Mouse (Mus musculus) mesoderm, embryonic 11.5 days (tissue): Measurements from ENCODE around the gene Dpp9.
A peak's percentile ranks its signal among the peaks of the same experiment; 100 is the strongest.
"Not testable (repeated sequence)": the region's sequence is repeated elsewhere in the genome, so short reads cannot be mapped to it uniquely, and the experiment has no call there.

Source experiments
- DNase-seq: peaks from one replicate; pipeline ENCODE4 v3.0.0-alpha.2; 2012; ENCODE audit warnings: low read depth, low spot score

Gene Dpp9

DNA sequence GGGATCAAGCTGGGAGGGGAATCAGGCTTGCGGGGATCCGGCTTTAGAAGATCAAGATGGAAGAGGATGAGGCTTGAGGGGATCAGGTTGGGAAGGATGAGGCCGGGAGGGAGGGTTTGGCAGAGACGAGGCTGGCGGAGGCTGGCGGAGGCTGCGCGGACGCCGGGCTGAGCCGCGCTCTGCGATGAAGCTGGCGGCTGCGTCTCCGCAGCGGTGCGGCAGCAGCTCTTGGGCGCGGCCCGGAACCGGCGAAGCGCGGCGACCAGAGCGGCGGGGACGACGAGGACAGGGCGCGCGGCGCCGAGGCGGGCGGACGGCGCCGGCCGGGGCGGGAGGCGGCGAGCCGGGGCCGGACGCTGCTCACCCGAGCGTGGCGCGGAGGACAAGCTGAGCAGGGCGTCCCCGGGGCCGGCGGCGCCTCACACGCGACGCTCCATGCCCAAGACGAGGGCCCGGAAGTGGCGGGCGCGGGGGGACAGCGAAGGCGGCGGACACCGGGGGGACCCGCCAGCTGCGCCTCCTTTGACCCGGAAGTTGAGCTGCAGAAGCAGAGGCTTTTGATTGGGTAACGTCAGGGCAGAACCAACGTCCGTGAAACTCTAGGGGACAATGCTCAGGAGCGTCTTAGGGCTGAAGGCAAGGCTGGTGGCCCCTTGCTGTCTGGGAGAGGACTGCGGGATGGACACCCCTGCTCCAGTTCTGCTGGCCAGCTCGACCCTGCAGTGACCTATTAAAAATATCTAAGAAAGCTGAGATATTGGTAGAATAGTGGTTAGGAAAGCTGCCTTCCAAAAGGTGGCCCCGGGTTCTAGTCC lies at the start of gene Dpp9:
Dpp9 (minus strand) TSS at position 529 of the 815 bp plus-strand sequence.
- peak; percentile 97 for DNase-seq

GRCm38 (mm10) chr17:56266271-56266670 lies 47.6 kb upstream of the Dpp9 start:
- DNase-seq = no peak

DNA sequence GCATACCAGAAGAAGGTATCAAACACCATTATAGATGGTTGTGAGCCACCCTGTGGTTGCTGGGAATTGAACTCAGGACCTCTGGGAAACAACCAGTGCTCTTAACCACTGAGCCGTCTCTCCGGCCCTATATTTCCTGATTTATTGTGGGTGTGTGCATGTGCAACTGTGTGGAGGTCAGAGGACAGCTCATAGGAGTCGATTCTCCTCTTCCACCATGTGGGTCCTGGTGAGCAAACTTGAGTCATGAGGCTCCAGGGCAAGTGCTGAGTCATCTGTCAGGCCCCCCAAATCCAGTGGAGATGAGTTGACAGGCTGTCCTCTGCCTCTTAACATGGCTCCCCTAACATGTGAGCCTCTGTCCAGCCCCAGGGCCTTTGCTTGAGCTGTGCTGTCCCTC lies 47.2 kb upstream of the Dpp9 start:
- no peak for DNase-seq

DNA sequence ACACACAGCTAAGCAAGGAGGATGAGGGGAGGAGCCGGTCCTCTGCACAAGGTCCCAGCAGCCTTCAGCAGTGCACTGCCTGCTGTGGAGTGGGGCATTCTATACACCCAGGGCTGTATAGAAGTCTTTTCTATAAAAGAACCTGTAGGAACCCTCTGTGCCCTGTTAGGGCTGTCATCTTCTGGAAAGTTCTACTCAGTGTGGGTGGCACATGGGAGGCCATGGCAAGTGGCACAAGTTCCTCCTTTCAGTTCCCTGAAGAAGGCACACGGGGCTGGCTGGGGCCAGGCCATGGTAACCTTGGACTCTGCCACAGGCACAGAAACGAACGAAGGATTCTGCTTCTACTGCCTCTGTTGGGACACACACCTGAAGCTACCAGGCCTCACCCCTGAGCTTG lies 46.3 kb upstream of the Dpp9 start:
- DNase-seq = no peak

DNA sequence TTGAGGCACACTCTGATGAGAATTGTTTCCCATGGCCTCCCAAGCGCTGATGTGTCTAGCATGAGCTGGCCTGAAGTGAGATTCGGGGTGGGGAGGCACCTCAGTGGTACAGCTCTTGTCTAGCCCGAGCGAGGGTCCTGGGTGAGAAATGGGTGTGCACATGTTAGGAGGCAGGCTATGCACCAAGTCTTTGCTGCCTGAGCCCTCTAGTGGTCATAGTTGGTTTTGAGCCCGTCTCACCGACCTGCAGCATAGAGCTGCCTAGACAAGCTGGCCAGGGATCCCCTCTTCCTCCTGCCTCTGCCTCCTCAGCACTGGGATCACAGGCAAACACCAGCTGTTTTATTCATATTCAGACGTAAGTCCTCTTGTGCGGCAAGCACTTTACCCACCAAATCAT lies 45.3 kb upstream of the Dpp9 start:
- DNase-seq = peak; percentile 83

DNA sequence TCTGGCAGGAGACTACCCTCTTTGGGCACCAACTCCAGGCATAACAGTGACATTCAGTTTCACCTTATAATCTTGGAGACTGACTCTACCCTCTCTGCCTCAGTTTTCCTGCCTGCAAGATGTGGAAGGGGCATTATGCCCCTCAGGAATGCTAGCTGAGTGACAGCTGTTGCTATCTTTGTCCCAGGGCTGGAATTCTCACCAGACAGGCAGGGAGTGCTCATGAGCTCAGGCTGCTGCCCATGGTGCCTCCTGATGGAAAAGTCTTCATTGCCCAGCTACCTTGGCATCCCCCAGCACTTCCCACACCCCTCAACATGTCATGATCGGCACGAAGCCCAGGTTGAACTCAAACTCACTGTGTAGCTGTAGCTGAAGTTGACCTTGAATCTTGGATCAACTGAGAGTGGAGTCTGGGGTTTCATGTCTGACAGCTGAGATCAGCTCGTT lies 44.0 kb upstream of the Dpp9 start:
- DNase-seq = no peak

DNA sequence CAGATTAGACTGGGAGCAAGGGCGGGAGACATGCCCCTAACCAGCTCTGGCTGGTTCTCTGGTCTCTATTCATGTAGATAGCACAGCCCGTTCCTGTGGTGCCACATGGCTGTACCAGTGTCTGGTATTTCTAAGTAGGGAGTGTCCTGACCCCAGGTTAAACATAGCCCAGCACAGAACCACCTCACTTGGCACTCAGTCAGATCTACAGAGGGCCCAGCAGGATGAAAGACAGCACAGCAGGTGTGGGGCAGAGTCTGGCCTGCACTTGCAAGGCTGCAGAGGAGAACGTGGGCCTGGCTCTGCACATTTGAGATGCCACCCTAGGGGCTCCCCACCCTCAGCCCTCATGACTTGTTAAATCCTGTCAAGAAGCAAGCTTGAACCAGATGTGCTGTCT lies 42.5 kb upstream of the Dpp9 start:
- no peak for DNase-seq

- DNase-seq = no peak
These were observed 40.8 kb upstream of the Dpp9 start for GRCm38 (mm10) chr17:56259301-56260037.

DNA sequence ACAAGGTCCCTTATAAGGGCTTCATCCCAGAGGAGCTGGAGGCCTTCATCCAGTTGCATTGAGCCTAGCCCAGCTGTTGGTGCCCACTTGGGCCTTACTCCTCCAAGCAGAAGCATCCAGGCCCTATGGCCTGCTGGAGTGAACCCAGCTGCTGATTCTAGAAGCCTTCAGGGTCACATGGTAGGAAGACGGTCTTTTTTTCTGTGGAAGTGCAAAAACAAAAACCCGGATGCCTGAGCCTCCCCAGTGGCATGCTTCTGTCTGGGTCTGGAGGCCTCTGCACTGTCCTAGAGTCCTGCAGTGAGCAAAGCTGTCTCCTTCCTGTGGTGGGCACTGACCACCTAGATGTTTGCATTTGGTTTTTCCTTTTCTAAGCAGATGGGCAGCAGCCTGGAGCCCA lies 40.1 kb upstream of the Dpp9 start:
- DNase-seq = not testable (repeated sequence)

DNA sequence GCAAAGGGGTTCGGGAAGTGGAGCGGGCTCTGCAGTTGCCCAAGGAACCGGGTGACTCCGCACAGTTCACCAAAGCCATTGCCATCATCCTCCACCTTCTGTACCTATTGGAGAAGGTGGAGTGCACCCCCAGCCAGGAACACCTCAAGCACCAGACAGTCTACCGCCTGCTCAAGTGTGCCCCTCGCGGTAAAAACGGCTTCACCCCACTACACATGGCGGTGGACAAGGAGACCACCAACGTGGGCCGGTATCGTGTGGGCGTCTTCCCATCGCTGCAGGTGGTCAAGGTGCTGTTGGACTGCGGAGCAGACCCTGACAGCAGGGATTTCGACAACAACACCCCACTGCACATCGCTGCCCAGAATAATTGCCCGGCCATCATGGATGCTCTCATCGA lies 39.6 kb upstream of the Dpp9 start:
- not testable (repeated sequence) for DNase-seq

DNA sequence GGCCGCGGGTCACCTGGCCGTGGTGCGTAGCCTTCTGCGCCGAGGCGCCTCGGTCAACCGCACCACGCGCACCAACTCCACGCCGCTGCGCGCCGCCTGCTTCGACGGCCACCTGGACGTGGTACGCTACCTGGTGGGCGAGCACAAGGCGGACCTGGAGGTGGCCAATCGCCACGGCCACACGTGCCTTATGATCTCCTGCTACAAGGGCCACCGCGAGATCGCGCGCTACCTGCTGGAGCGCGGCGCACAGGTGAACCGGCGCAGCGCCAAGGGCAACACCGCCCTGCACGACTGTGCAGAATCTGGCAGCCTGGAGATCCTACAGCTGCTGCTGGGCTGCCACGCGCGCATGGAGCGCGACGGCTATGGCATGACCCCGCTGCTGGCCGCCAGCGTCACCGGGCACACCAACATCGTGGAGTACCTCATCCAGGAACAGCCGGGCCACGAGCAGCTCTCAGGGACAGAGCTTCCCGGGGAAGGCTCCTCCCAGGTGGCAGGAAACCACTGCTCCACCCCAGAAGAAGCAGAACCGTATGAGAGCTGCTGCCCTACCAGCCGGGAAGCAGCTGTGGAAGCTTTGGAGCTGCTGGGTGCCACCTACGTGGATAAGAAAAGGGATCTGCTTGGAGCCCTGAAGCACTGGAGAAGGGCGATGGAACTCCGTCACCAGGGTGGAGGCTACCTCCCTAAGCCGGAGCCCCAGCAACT lies 38.6 kb upstream of the Dpp9 start:
- DNase-seq = no peak

DNA sequence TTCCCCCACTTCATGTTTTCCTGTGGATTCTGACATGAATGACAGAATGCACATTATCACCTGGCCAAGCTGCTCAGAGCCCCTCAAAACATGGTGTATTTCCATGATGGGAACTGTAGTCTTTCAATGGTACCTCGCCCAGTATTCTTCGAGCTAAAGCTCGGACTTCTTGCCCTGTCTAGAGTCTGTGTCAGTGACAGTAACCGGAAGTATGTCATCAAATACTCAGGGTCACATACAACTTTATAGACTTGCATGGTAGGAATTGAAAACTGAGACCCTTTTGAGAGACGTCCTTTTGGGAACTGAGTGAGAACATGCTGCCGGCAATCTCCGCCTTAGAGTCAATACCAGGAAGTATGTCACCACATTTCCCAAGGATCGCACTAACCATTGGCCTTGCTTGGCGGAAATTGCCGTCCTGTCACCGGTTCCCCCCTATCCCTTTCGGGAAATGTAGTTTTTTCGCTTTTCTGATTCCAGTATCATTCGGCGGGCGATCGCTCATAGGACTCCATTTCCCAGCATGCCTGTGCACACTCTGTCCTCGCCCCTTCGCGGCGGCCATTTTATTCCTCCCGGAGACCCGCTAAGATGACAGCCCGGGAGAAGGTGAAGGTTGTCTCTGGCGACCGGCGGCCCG lies 37.7 kb upstream of the Dpp9 start, which contains the start of gene Fem1a:
Fem1a (plus strand) TSS at position 572 of the 643 bp plus-strand sequence.
- peak; percentile 98 for DNase-seq

- peak; percentile 98 for DNase-seq
These were observed 37.1 kb upstream of the Dpp9 start for GRCm38 (mm10) chr17:56255863-56256238.

DNA sequence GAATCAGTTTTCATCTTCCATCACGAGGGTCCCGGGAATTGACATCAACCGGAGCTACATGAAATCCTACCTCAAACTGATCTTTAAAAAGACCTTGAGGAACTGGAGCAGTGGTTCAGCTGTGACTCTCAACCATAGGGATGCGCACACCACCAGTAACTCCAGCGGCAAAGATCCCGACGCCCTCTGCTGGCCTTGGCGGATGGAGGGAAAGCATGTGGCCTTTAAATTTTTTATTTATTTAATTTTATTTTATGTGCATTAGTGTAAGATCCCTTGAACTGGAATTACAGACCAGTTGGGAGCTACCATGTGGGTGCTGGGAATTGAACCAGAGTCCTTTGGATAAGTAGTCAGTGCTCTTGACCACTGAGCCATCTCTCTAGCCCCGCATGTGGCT lies 36.7 kb upstream of the Dpp9 start:
- no peak for DNase-seq

DNA sequence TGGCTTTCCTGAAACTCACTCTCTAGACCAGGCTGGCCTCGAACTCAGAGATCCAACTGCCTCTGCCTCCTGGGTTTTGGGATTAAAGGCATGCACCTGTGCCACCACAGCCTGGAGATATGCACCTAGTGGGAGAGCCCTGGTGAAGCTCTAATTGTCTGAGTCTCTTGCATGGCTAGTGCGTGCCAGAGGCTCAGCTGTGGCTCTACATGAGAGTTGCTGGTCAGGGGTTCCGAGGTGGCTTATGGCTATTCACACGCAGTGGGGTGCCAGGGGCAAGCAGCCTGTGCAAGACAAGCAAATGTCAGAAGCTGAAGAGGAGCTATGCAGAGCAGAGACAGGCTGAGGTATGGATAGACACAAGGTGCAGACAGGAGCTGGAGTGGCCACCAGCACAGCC lies 36.0 kb upstream of the Dpp9 start:
- DNase-seq = no peak

- DNase-seq = peak; percentile 69
These were observed 32.6 kb upstream of the Dpp9 start for GRCm38 (mm10) chr17:56251136-56251829.

GRCm38 (mm10) chr17:56245608-56246007 lies 26.9 kb upstream of the Dpp9 start:
- no peak for DNase-seq

DNA sequence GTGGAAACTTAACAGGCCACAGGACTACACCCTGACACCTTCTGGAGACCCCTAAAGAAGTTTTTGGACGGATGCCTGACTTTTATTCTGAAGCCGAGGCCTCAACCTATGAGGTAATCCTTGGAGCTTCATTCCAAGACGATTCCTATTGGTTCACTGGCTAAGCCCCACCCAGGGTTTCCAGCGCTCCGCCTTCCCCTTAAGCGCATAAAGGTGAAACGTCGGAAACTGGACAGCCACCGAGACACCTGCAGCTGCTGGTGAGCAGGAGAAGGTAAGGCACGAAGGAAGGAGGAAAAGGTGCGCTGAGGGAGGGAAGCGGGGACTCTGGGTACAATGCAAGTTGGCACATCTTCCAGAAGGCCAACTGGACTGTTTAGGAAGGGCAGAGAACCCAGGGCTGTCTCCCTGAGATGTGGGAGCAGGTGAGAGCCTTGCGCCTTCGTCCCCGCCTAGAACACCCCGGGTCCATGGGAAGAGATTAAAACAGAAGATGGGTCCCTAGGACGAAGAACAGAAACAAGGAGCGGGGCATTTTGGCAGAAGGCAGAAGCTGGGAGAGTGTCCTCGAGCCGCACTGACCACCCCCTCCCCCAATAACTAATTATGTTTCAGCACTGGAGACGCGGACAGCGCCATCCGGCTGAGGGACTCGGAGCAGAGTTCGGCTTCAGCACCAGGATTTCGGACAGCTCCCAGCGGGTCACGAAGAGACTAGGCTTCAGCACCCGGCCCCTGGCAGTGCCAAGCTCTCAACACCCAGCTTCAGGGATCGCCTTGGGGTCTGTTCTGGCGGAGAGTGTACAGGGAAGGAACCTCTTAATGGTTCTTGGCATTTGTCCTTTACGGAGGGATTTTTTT lies 23.1 kb upstream of the Dpp9 start:
- DNase-seq = peak; percentile 93

GRCm38 (mm10) chr17:56233818-56234469 lies 15.2 kb upstream of the Dpp9 start:
- DNase-seq = peak; percentile 88

- DNase-seq = no peak
These were observed 14.7 kb upstream of the Dpp9 start for GRCm38 (mm10) chr17:56233389-56233788.
